Mouse (Mus musculus) small intestine, adult 2 months (tissue): ENCODE data around the gene Catsper1.

Experiments
- CTCF ChIP-seq: fragments of 200-500 bp; IDR thresholded peaks from 2 replicates; pipeline ENCODE4 v1.5.1; 2012; ENCODE audit warnings: low read depth, mild to moderate bottlenecking, control low read depth, inconsistent platforms, low read length, moderate library complexity, mixed read lengths; ENCODE audit not compliant: insufficient replicate concordance, insufficient read length; ENCODE audit errors: extremely low read depth
- POLR2A ChIP-seq: fragments of 200-500 bp; IDR thresholded peaks from 2 replicates; pipeline ENCODE4 v1.6.1; 2012; ENCODE audit warnings: low read depth, mild to moderate bottlenecking, control low read depth, inconsistent platforms, low read length, moderate library complexity

- TF ChIP-seq CTCF (no peak), POLR2A (no peak)
These were observed 35.4 kb downstream of the Catsper1 start for GRCm38 (mm10) chr19:5370932-5371331.
